Mouse (Mus musculus) heart, postnatal 10 days (tissue): Measurements from ENCODE around the gene Tardbp. TPM values are rescaled to one million over a fixed set of nuclear protein-coding genes. Genes with fewer than 3 reads are reported as not detected.

ENCODE experiments used
- DNase-seq, 2 experiments: peaks; one replicate each; pipeline ENCODE4 v3.0.0; 2021
- intact Hi-C: fragments of 180-260 bp; cut with DNase I; formaldehyde crosslinking; loops from one replicate; pipeline ENCODE4 v1.15.1; 2025
- total RNA-seq, 2 experiments: library from RNA; stranded (reverse); gene quantifications; 2 replicates each; pipeline ENCODE4 v1.2.3; 2021

Gene Tardbp
- 100 to 1,000 TPM; 148 to 181 TPM for total RNA-seq

DNA sequence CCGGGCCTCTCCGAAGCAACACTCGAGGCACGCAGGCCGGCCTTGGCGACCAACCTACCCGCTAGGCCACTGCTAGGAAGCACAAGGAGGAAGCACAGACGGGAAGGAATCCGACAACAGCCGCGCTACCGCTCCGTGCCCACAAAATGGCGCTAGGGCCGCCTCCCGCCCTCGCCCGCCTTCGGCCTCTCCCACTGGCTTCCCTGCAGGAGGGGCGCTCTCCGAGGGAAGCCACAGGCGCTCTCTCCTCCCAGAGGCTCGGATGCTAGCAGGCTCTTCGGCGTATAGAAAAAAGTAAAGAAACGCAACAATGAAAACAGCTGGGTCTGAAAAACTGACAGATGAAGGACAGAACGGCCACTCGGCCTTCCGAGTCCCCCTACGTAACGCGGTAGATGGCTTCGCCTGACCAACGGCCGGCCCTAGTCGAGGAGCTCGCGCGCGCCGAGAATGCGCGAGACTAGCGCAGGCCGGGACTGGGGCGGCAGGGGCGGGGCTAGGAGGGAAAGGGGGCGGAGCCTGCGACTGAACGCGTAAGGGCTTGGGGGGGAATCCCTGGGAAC is at the start of gene Tardbp:
Gene Tardbp, minus strand, starts transcription at position 397 of the 563 bp plus-strand sequence.
- intact Hi-C loops = no loop called here
- DNase-seq = peak; percentile 97

DNA sequence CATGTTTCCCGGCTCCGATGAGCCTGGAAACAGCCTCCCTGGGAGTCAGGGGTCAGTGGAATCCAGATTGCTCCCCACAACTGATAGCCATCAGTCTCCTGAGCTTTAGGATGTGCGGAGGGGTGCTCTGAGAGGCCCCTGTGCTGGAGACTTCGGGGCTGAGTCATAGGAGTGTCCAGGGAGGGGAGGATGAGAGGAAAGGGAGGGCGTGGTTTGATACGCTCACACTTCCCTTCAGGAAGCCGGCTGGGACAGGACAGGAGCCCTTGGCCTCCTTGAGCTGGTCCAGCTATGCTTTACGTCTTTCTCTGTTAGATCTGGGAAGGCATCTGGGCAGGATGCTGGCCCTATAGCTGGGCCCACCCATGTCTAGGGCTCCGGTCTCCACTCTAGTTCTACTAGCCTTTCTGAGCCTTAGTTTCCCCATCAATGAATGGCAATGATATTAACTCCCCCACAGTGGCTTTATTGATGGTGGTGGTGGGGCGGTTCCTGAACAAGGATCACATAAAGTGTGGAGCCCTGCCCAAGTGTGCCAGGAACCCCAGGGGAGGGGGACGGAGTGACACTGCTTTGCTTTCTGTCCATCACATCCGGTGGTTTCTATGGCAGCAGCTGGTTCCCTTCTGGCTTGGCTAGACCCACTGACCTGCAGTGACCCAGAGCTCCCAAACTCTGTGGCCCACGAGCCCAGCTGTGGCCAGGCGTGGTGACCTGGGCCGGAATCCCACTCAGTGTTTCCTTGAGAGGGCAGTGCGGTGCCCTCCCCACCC is 49.6 kb upstream of the Tardbp start:
- DNase-seq = peak; percentile 57 to 68
- intact Hi-C loops = no loop called here

DNA sequence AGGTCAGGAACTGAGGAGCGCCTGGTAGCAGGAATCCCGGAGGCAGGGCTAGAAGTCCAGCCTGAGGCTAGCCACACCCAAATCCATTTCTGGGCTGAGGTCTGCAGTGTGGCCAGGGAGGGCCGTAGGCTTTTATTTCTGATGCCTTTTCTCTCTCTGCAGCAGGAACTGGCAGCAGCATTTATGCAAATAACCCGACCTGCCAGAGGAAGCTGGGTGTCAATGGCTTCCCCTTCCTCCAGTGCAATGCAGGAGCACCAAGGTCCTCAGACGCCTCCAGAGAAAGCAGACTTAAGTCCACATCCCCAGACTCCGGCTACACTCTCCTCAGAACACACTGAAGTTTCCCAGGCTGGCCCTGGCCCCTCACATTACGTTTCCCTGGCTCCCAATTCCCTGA is 48.2 kb upstream of the Tardbp start:
- intact Hi-C loops = no loop called here
- no peak for DNase-seq

DNA sequence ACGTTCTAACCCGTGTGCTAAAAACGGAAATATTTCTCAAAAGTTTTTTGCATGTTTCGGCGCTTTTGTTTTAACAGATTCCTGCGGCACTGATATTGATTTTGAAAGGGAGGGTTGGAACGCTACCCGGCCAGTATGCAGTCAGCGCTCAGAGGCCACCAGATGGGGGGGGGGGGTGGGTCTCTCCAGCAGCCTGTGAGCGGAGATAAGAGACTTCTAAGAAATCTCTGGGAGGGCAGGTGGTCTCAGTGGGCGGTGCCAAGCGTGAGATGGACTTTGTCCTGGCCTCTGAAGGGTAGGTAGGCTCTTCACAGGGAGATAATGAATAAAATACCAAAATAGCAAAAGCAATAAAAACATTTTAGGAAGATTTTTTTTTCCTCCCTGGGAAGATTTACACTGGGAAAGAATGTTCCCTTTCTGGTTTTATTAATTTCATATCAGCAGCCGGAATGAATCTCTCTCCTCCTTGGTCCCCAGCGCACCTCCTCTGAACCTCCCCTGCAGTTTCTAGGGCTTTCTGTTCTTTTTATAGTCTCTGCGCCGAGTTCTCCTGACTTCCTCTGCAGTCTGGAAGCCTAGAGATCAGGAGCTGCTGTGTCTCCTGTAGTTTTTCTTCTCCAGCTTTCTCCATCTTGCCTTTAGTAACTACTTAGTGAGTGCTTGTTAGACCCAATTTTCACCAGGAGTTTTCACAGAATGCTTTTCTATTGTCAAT is 44.6 kb upstream of the Tardbp start:
- DNase-seq = no peak

DNA sequence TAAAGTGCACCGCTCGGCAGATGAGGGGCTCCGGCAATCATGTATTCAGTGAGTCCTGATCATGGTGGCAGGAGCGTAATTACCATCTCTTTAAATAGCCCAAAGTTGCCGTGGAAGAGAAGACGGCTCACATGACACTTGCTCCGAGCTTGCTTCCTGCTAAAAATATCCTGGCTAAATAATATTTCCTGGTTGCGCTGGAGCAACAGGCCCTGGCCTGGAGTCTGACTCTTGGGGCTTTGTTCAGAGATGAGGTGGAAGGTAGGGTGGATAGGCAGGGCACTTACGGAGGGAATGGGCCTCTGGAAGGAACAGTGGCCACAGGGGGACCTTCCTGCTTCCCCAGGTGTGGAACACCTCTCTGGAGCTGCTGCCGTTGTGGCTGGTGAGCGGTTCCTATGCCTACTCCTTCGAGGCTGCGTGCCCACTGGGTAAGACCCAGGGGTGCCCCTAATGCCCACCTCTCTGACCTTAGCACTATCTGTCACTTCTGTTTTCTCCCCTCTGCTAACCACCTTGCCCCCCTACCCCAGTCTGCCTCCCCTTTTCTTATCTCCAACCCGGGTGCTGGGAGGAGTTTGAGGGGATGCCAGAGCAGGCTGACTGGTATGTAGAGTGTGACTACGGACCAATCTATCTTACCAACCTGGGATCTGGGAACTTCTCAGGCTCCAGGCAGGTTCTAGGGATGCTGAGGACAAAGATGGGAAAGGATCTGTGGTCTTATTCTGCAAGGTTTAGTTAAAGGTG is 40.4 kb upstream of the Tardbp start:
- intact Hi-C loops = no loop called here
- DNase-seq = peak; percentile 61 to 67

More for the DNA sequence above, 44.6 kb upstream of the Tardbp start:
- intact Hi-C loops = no loop called here

DNA sequence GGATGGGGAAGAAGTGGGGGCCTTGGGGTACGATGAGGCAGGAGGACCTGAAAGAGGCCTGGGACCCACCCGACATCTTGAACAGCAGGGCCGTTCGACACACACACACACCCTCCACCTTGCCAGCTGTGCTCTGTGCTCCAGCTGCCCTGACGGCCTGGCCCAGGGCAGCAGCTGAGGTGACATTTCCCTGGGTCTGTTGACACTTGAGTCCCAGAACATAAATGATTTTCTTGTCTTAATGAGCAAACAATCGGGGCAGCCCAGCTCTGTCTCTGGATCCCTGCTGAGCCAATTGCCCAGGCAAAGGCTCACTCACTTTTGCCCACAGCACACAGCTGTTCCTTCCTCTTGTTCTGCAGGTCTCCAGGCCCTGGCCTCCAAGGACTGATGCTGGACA is 37.2 kb upstream of the Tardbp start:
- intact Hi-C loops = no loop called here
- DNase-seq = no peak

DNA sequence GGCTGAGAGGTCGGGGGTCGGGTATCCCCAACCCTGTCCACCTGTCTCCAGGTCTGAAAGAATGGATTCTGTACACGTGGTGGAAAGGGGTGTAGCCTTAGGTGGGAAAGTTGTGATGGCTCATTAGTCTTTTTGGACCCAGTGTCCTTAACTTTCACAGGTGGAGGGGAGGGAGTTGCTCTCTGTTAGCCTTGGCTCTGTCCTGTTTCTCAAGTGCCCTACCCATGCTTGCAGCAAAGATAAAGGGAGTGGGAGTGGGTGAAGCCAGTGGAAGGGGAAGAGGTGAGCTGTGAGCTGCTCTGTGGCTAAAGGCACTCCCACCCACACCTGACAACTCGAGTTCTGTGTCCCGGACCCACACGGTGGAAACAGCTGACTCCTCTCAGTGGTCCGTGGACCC is 36.5 kb upstream of the Tardbp start:
- DNase-seq = no peak
- intact Hi-C loops = no loop called here

DNA sequence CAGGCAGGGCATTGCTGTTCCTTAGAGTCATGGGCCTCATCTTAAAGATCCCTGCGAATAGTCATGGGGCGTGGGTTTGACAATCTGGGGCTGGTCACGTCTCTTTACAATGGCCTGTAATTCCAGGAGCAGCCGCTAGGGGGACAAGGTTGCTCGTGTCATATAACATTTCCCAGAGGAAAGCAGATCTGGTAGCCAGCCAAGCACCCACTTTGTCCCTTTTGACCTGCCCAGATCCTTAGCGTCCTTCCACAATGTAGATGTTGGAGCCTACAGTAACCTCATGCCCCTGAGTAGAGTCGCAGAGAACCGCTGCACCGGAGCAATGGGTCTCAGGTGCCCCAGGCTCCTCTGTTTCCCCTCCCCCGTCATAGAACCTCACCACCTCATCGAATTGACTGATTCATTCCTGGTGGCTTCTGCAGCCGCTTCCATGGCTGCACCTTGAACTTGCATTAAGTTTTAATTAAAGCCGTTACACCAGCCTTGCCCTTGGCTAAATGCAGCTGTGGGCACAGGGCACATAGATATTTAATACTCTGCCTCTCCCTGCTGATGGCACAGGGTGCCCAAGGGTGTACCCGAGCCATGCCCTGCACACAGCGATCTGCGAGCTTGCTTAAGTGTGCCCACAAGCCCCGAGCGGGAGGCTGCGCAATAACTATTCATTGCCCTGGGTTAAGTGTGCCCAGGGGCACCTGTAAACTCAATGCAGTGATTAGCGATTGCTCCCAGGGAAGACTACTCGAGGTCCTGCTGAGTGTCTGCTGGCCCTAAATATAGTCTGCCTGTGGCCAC is 35.5 kb upstream of the Tardbp start:
- DNase-seq = peak; percentile 81 to 89
- intact Hi-C loops = no loop called here

DNA sequence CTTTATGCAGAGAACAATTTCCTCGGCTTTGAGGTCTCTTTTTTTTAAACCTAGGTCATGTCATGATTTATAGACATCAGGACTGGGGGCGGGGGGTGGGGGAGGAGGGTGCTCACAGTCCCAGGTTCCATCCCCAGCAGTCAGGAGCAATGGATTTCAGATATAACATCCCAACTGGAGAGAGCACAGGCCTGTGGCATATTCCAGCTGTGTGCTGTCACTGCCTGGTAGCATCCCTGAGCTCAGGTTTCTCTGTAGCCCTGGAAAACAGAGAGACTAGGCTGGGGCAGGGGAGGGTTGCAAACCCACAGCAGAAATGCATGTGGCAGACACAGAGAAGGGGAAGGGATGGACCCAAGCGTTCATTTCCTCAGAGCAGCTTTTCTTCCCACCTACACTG is 33.4 kb upstream of the Tardbp start:
- intact Hi-C loops = no loop called here
- DNase-seq = no peak

DNA sequence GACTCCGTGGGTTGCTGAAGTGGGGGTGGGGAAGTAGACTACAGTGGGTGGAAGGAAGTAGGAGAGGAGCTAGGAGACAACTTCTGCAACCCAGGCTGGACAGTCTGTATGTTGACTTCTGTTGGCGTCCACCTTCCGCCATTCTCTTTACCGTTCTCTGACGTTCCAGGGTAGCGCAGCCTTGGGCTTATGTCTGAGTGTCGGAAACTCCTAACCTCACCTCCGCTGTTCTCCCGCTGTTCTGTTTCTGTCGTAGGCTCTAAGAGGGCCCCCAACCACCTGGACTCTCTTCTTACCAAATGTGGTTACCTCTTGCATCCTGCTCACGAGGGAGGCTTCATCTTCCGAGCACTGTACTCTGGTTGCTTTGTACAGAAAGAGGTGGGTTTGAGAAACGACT is 31.0 kb upstream of the Tardbp start:
- intact Hi-C loops = no loop called here
- no peak for DNase-seq

DNA sequence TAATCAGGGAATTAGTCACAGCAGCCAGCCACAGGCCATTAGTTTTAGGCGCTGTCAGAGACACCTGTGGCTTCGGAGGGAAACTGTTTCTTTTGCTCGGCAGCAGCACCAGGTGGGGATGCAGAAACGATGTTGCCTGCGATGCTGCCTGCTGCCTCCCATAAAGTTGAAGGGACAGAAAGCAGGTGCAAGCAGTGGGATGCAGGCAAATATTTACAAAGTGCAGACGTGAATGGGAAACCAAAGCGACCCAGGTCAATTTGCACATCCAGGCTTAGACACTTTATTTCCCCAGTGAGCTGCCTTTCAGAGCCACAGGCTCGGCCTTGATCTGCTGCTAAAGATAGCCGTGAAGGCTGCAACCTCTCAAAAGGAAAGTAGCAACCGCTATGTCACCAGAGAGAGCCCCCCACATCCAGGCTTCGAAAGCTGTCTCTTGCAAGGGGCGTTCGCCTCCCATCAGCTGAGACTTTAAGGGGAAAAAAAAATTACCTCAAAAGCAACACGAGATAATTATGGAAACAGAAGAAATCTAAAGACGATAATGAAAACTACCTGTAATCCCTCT is 30.0 kb upstream of the Tardbp start:
- no peak for DNase-seq
- intact Hi-C loops = no loop called here

DNA sequence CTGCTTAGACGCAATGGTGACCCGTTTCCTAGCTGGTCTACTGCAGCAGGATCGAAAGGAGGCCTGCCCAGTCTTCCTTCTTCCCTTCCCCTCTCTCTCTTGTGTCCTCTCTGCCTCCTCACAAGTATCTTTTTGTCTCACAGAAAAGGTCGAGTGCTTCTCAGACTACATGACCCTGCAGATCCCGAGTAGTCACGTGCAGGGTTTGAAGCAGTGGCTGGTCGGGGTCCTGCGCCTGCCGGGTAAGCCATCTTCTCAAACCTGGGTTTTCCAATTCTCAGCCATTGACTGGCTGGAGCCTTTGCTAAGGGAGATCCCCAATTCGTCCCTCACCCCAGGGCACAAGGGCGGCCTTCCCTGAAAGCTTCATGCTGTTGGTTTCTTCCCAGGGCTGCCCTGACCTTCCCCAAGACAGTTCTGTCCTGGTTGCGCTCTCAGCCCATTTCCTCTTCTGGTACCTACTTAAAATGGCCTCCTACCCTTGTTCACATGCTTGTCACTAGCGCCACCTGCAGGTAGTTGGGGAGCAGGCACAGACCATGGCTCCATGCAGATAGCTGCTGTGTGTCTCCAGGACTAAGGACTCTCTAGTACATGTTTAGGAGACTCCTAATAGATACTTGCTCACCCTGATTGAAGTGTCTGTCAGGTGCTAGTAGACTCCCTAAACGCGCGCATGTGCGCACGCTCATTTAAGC is 28.0 kb upstream of the Tardbp start:
- intact Hi-C loops = no loop called here

DNA sequence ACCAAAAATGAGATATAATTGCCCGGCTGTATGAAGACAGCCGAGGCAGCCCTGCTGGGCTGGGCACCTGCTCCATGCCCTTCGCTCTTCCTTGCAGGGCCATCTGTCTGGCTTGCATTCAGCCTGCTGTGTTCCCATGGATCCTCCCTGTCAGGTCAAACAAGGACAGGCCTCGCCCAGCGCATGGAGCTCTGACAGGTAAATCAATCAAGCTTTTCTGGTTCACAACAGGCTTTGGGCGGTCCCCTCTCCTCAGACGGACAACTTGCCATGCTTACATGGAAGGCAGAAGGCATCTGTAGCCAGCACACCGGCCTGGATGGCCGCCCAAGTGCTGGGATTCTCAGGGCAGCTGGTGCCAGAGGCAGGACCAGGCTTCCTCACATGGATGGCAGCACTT is 24.2 kb upstream of the Tardbp start:
- DNase-seq = peak; percentile 63 to 67
- intact Hi-C loops = no loop called here

More for the DNA sequence above, 28.0 kb upstream of the Tardbp start:
- DNase-seq = peak in 1 of 2 experiments; percentile 46

DNA sequence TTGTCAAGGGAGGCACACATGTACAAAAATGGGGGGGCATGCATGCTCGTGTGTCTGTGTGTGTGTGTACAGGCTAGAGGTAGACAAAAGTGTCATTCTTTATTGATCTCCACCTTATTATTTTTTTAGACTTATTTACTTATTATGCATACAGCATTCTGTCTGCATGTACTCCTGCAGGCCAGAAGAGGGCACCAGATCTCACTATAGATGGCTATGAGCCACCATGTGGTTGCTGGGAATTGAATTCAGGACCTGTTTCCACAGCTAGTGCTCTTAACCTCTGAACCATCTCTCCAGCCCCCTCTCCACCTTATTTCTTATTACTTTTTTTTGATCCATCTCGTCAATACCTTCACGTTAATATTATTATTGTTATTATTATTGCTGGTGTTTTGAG is 22.5 kb upstream of the Tardbp start:
- intact Hi-C loops = no loop called here
- no peak for DNase-seq

DNA sequence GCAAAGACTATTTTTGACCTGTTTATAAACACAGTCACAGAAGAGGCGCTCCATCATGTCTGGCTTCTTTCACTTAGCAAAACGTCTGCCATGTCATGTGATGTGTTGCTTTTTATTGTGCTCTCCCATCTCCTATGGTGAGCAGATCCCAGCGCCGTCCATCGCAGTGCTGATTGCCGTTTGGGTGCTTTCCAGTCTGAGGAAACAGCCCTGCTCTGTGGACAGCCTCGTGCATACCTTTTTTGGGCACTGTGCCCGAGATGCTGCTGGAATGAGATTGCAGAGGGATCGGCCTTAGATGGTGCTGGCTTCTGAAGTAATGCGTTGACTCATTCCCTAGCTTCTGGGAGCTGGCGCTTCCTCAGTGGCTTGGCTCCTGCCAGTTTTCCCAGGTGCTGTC is 19.8 kb upstream of the Tardbp start:
- intact Hi-C loops = no loop called here
- DNase-seq = peak; percentile 65 to 80

DNA sequence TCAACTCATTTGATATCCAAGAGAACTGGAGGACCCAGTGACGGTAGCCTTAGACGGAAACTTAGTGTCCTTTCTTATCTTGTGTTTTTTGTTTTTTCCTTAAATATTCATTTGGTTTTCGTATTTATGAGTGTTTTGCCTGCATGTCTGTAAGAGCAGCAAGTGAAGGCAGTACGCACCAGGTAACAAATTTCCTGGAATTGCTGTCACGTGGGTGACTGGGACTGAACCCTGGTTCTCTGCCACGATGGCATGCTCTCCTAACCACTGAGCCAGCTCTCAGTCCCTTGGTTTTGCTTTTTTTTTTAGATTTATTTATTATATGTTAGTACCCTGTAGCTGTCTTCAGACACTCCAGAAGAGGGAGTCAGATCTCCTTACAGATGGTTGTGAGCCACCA is 18.1 kb upstream of the Tardbp start:
- DNase-seq = no peak
- intact Hi-C loops = no loop called here

DNA sequence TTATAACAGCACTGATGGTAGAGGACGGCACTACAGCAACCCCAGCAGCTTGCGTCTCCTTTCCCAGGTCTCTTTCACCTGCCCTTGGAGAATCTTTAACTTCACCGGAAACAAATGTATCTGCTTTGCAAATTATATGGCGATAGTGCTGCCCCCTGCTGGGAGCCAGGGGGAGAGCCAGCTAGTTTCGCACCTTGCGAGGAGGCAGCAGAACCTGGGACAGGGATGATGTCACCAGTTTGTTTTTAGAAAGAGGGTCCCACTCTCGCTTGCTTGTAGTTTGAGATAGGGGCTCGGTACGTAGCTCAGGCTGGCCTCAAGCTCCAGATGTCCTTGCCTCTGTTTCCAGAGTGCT is 17.3 kb upstream of the Tardbp start:
- DNase-seq = peak; percentile 62 to 77
- intact Hi-C loops = no loop called here

DNA sequence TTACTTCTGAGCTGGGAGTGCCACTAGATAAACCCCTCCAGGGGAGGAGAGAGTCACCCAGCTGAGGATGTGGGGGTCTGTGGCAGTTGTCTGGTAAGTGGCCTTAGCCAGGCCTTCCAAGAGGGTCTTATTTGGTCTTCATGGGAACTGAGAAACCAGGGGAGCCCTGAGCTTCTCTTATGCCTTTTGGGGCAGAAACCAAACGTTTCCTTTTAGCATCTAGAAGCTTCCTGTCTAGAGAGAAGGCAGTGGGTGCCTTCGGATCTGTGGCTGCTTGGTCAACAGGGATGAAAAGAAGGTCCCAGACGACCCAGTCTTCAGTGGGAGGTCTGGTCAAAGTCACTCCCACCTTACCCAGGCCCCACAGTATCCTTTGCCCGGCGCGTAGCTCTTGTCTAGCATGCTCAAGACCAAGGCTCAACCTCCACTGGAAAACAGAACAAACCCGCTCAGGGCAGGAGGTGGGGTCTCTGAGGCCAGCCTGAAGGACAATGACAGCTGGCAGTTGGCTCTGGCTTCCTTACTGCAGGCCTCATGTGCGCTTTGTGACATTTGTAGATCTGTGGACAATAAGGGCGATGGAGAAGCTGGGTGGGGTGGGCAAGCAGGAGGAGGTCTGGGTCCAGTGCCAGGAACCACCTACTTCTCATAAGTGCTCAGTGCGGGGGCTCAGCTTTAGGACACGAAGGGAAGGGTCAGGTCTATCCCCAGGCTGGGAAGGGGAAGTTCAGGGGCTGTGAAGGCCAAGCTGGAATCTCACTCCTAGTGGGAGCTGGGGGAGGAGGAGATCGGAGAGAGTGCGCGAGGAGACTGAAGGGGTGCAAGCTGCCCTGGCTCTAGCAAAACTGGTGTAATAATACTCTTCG is 16.7 kb upstream of the Tardbp start, which contains the start of gene Gm572:
Gene Gm572, plus strand, starts transcription at position 27 of the 866 bp plus-strand sequence.
- intact Hi-C loops = no loop called here
- DNase-seq = no peak
